Mouse (Mus musculus) left cerebral cortex, postnatal 36 days (tissue): Measurements from ENCODE around the gene Tmem132c. TPM values are rescaled to one million over a fixed set of nuclear protein-coding genes. Genes with fewer than 3 reads are reported as not detected.

Experiments used
- DNase-seq, 2 experiments: peaks; one replicate each; pipeline ENCODE4 v3.0.0; 2021 to 2022; ENCODE audit warnings: low spot score in 2 of 2, mixed read lengths in 1 of 2
- intact Hi-C: fragments of 180-260 bp; cut with DNase I; formaldehyde crosslinking; loops from one replicate; pipeline ENCODE4 v1.15.1; 2025
- total RNA-seq, 2 experiments: library from RNA; stranded (reverse); gene quantifications; 2 replicates each; pipeline ENCODE4 v1.2.3; 2021

Gene Tmem132c
- total RNA-seq, 2 experiments from 2014 or later = 6.0 to 6.8 TPM

- no peak for DNase-seq
- intact Hi-C loops = no loop called here
These were observed 139.6 kb downstream of the Tmem132c start for GRCm38 (mm10) chr5:127381216-127381615.

DNA sequence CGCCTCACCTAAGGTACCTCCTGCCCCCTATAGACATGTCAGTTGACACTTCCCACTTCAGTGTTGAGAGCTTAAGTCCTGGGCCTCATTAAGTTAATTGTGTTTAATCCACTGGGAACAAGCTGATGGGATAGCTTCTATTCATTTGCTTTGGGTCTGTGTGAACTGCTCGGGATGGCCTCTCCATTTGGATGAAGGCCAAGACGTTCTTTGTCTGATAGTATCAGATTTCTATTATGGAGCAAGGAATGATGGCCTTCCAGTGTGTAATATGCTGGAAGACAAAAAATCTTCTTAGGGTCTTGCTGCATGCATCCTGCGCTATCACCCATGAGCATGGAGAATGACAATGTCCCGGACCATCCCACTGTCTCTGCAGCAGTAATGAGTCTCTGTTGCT, 141.0 kb downstream of the Tmem132c start:
- no peak for DNase-seq
- intact Hi-C loops = no loop called here

- no peak for DNase-seq
- intact Hi-C loops = no loop called here
These were observed 149.6 kb downstream of the Tmem132c start for GRCm38 (mm10) chr5:127391187-127391586.

DNA sequence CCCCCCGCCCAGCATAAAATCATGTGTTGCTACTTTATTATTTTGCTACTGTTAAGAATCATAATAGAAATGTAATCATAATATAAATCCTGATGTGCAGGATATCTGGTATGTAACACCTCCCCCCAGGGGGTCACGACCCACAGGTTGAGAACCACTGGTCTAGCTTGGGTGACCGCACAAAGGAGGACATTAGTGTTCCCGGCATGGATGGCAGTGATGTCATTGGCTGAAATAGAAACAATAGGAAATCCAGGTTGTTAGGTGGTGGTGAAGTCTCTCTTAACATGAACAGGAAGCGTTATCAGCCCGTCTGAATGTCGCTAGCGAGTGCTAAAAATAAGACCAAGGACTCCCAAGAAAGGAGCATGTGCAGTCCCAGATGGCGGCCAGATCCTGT, 155.3 kb downstream of the Tmem132c start:
- no peak for DNase-seq
- intact Hi-C loops = no loop called here

DNA sequence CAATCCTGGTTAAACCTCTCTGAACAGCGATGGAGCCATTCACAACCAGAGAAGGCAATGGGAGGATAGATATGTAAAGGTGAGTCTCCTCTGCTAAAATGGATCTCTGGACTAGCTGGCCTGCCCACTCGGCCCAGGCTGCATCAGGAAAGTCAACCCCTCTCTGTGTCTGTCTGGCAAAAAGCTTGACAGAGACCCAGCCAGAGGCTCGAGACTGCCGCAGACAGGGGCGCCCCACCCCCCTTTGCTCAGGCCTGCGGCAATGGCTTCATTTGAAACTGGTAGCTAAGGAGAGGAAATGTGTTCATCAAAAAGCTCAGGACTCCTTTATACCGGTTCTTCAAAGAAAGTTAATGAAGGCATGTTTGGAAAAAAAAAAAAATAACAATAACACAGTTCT, 156.4 kb downstream of the Tmem132c start:
- intact Hi-C loops = no loop called here
- DNase-seq = no peak

GRCm38 (mm10) chr5:127405391-127406000, 163.9 kb downstream of the Tmem132c start:
- intact Hi-C loops = no loop called here
- DNase-seq = peak in 1 of 2 experiments; percentile 14

DNA sequence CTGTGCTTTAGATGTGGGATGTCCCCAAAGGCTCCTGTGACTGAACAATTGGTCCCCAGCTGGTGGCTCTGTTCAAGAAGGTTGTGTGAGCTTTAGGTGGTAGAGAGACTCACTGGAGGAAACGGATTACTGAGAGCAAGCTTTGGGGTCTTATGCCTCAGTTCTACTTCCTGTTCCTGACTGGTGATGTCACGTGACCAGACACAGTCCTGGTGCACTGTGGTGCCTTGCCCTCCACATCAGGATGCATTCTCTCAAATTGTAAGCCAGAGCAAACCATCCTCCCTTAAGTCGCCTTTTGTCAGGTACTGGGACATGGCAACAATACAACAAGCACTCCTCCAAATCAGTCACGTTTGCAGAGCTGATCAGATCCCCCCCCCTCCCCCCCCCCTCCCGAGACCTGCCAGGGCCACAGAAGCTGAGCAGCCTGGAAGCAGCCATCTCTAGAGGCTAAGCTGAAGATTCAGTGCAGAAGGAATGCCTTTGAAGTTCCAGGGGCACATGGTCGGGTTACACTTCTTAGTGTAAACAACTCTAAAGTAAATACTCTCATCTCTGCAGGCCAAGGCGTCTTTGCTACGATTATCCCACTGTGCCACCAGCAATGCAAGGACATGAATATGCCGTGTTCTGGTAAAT, 164.5 kb downstream of the Tmem132c start:
- intact Hi-C loops = no loop called here
- DNase-seq = no peak

DNA sequence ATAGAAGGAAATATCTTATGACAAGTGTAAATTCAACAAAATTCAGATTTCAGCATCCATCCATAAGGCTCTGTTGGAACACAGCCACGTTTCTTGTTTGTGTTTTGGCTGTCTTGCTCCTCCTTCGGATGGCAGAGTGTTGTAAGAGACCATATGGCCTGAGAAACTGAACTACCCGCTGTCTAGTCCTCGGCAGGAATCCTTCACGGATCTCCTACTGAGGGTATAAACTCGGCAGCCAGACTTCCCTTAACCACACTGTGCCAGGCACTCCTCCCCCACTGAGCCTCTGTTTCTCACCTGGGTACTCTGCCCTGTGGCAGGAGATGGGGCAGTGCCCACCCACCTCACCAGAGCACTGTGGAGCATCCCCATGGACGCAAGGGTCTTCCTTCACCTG, 174.9 kb downstream of the Tmem132c start:
- intact Hi-C loops = no loop called here
- DNase-seq = peak; percentile 21 to 26

- intact Hi-C loops = no loop called here
- DNase-seq = no peak
These were observed 182.3 kb downstream of the Tmem132c start for GRCm38 (mm10) chr5:127423936-127424335.

- intact Hi-C loops = no loop called here
- DNase-seq = no peak
These were observed 187.5 kb downstream of the Tmem132c start for GRCm38 (mm10) chr5:127429124-127429523.

DNA sequence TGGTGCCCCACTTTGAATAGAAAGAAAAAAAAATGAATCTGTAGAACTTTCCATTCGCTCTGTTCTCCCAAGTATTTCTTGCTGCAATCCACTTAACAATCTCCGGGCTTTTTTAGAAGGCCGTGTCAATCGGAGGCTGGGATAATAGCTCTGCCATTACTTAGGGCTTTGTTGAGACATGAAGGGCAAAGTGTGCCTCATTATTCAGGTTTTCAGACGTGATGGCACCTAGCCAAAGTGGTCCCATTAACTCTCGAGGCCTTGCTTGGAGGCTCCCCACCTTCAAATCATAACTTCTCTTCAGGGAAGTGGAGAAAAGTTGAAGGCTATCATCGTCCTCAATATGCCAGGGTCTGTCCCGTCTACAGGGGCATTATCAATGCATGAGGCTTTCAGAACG, 190.0 kb downstream of the Tmem132c start:
- intact Hi-C loops = no loop called here

DNA sequence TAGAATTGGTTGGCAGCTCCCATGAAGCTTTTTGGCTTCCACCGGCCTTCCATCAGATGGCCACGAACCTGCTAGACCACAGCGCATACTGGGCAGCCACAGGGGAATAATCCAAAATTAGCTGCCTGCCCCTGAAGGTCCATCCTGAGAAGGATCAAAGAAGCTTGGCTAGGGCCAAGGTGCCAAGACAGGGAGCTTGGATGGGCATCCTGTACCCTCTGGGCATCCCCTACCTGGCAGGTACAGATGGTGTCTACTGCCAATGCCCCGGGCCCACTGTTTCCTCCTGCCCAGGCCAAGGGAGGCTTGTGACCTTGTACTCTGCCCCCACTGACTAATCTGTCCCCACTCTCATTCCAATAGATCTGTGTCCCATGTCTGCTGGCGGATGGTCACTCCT, 195.2 kb downstream of the Tmem132c start:
- intact Hi-C loops = no loop called here
- DNase-seq = no peak

More for the DNA sequence above, 190.0 kb downstream of the Tmem132c start:
- DNase-seq = no peak

- DNase-seq = no peak
- intact Hi-C loops = no loop called here
These were observed 197.0 kb downstream of the Tmem132c start for GRCm38 (mm10) chr5:127438639-127439038.

DNA sequence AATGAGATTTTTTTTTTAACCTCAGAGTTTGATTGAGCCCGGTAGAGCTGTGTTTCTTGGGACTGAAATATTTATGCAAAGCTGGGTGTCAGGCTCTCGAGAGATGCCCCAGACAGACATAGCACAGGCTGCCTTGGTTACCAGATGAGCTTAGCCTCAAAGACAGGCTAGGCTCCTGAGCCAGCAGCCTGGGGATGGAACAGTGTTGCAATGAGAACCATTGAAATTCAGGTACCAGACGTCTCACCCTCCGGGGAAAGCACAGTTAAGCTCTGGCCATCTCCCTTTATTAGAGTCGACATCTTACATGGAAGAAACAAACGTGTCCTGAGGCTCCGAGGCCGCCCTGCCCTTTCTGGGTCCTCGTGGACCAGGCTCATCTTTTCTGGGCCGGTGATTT, 200.4 kb downstream of the Tmem132c start:
- intact Hi-C loops = no loop called here
- no peak for DNase-seq

- intact Hi-C loops = no loop called here
- DNase-seq = no peak
These were observed 212.0 kb downstream of the Tmem132c start for GRCm38 (mm10) chr5:127453580-127453979.

DNA sequence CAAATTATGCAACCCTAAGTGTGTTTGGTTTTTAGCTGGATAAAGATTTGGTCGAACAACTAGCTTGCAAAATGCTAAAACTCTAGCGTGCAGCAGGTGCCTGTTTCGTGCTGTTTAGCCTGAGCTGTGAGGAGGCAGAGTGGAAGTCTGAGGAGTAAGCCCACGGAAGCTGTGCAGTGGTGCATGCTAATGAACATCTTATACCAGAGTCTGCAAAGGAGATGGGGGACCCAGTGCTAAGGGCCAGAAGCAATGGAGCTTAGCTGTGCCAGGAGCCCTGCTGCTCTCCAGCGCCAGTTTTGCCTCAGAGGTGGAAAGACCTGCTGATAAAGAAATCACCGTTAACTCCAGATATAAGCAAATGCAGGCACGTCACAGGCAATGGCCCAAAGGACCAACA, 212.5 kb downstream of the Tmem132c start:
- intact Hi-C loops = no loop called here

DNA sequence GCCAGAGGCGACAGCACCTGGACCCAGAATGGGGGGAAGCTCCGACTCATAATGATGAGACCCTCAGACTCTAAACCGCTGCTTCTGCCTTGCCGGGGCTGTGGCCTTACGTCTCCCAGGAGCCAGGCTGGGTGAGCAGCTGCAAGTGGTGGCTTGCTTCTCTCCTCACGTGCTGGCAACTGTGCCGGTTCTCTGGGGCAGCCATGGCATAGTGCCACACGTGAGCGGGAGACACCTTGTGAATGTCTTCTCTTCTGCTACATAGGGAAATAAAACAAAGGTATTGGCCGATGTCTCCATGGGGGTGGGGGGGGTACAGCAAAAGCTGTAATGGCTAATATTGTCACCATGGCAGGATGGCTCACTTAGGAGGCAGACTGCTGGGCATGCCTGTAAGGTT, 214.5 kb downstream of the Tmem132c start:
- DNase-seq = no peak
- intact Hi-C loops = no loop called here

More for the DNA sequence above, 212.5 kb downstream of the Tmem132c start:
- DNase-seq = no peak

DNA sequence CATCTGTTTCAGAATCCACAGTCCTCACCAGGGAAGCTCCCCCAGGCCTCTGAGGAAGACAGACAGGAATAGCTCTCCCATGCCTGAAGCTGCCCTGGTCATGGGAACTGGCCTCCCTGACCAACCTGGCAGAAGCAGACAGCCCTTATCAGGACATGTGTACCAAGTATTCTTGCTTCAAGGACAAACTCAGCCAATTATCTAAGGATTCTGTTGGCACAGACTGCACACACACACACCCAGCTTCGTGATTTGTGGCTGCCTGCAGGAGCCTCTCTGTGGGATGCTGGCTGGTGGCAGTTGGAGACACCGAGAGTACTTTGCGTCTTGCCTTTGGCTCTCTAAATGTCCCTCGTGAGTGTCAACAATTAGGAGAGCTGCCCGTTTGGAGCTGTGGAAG, 226.5 kb downstream of the Tmem132c start:
- intact Hi-C loops = no loop called here
- no peak for DNase-seq

DNA sequence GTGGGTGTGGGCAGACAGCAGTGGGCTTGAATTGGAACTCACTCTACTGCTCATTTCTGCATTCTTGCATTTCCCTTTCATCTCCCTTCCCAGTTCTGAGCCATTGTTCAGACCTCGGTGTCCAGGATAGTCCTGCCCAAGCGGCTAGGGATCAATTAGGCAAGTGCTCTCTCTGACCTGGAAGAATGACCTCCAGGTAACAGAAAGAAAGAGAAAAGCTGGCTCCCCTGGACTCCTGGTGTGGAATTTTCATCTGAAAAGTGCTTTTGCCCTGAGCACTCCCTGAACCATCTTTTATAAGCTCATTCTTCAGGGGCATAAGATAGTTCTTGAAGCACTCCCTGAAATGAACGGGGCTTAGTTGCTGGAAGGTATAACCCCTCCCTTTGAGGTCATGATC, 228.7 kb downstream of the Tmem132c start:
- no peak for DNase-seq
- intact Hi-C loops = no loop called here

DNA sequence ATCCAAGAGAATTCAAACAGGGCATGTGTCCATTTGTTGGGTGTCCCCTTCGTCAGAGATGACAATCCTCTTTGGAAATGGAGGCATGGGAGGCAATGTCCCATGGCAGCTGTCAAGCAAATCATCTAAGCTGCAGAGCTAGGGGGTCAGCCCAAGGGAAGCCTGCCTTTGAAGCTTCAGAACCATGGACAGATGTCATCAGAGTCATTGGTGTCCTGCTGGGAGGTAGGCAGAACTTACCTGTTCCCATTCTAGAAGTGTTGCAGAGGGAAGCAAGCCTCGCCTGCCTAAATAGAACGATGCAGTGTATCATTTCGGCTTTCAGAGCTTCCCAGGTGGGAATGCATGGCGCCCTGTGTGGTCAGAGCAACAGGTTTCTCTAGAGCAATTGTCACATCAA, 230.3 kb downstream of the Tmem132c start:
- intact Hi-C loops = no loop called here
- DNase-seq = no peak

- intact Hi-C loops = no loop called here
- no peak for DNase-seq
These were observed 232.1 kb downstream of the Tmem132c start for GRCm38 (mm10) chr5:127473706-127474105.

DNA sequence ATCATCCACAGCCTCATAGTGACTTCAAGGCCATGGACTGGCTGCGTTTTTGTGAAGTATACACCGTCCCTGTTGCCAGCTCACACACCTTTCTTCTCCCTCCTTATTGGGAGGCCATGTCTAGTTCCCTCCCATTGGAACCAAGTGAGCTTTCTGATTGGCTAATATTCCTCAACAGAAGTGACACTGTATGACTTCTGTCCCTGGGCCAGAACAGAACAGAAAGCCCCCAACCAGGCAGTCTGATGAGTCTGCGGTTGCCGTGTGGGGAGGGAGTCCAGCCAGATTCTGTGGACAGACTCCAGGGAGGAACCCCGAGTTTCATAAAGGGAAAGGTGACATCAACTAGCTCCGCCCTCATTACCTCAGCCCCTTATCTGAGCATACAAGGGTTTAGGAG, 233.2 kb downstream of the Tmem132c start:
- intact Hi-C loops = no loop called here
- no peak for DNase-seq
